Mouse (Mus musculus) spleen, postnatal 36 days (tissue): Measurements from ENCODE around the gene Peli2.

Experiments
- DNase-seq, 2 experiments: peaks; one replicate each; pipeline ENCODE4 v3.0.0; 2022; ENCODE audit warnings: low spot score in 2 of 2, mixed read lengths in 1 of 2

Peli2 gene

DNA sequence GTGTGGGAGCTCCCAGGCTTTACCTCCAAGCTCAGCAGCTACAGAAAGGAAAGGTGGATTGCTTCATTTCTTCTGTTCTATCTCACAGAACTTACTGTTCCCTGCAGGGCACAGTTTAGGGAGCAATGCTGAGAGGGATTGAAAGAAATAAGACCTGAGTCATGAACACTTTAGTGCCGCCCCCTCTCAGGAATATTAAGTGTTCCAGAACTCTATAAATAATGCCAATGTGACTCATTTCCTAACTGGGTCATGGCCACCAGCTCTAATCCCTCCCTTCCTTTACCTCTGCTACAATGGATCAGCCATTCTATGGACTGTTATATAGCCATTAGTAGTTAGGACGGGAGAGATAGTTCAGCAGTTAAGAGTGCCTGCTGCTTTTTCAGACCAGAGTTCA is 168.0 kb downstream of the Peli2 start:
- no peak for DNase-seq

DNA sequence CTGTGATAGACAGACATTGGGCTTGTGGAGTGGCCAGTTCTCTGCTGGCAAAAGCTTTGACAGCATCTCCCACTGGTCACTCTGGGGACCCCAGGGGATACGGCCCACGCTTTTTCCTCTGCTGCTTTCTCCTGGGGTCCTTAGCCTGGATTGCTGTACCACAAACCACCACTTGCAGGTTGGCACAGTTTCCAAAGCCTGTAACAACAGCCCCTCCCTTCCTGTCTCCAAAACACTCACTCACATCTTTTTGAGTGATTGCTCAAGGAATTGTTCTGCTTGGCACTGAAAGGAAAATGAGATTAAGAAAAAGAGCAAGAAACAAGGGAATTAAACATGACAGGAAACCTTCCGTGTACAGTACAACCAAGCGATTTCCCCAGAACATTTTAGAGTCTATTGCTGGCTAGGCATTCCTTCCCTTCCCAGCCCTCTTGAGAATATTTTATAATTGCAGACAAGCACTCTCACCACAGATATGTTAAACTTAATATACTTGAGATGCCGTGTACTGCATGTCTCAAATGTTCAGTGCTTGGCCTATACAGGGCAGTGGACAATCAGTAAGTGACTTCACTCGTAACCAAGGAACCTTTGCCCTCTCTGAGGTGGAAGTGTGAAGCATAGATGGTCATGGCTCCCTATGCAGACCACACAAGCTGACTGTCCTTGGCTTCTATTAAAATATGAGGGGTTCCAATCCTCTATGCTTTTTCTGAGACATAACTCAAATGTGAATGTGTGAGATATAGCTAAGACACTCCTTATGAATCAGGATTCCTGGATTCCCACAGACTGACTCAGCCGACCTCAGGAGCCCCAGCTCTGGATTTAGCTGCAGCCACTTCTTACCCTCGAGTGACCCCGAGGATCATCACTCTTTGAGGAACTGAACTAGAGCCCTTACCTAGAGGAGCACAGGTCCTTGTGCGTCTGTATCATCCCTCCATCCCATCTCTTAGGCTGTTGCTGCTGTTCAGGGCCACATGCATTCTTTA is 169.3 kb downstream of the Peli2 start:
- no peak for DNase-seq

- DNase-seq = no peak
Observed at GRCm38 (mm10) chr14:48293498-48293897, 172.9 kb downstream of the Peli2 start.

GRCm38 (mm10) chr14:48295410-48295809 is 174.8 kb downstream of the Peli2 start:
- DNase-seq = no peak

DNA sequence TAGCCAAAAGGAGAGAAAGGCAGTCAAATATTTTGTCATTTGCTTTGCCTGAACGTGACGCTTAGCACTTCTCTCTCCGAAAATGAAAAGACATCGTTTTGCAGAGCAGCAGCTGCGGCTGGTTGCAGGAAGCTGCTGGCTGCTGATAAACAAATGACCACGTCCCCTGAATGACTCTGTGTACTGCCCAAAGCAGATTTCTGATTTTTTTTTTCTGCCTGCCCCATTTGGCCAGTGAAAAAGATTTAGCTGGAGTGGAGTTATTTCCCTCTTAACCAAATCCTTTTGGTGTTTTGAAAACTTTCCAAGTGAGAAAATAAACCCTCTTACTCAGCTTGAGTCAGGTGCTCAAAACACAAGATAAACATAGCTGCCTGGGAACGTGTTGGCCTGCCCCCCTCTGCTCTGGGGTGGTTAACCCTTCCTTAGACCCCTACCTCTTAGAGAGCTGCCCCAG is 175.2 kb downstream of the Peli2 start:
- DNase-seq = no peak

- no peak for DNase-seq
Observed at GRCm38 (mm10) chr14:48296820-48297219, 176.2 kb downstream of the Peli2 start.

- no peak for DNase-seq
Observed at GRCm38 (mm10) chr14:48302471-48303186, 182.0 kb downstream of the Peli2 start.

DNA sequence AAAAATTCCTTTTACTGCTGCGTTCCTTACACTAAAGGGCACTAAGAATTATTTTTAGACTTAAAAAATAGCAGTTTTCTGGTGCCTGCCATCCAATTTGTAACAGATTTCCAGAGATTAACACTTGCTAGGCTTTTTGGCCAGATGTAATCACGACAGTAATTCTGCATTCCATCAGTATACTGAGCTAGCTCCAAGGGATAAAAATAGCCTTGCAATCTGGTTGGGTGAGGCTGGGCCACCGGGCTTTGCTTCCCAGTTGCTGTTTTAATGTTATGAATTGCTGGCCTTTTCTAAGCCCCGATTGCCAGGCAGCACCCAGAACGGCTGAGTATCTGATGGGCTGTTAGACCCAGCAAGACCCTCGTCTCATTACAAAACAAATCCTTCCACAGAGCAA is 182.6 kb downstream of the Peli2 start:
- no peak for DNase-seq

DNA sequence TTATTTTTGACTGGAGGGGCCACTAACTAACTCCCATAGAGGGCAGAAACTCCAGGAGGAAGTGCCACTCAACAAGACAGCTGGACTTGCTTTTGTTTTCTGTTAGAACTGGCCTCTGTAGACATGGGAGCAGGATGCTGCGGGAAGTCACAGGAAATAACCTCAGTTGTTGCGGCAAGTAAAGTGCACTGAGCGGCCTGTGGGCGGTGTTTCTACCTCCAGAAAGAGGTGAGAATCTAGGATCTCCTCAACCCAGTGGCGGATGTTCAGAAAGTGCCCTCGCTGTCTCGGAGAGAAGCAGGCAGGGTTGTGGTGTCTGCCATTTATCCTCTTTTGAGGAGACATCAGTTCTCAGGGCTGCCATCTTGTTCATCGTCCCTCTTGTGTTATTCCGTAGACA is 183.2 kb downstream of the Peli2 start:
- peak in 1 of 2 experiments; percentile 4 for DNase-seq

DNA sequence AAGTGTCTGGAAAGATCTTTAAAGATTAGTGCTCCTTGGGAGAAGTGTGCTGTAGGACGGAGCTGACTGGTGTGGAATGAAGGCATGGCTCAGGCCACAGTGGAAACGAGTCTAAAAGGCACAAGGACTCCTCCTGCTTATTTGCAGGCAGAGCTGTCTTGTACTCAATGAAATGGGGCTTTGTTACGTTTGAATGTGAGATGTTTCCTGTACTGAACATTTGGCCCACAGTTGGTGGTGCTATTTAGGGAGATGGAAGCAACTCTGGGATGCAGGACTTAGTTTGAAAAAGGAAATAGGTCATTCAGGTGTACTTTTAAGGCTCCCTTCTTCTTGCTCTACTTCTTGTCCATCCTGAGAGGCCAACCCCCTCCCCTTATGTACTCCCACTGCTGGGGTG is 192.6 kb downstream of the Peli2 start:
- DNase-seq = no peak

- no peak for DNase-seq
Observed at GRCm38 (mm10) chr14:48316396-48316795, 195.8 kb downstream of the Peli2 start.

GRCm38 (mm10) chr14:48323771-48324459 is 203.3 kb downstream of the Peli2 start:
- DNase-seq = no peak

- no peak for DNase-seq
Observed at GRCm38 (mm10) chr14:48324460-48324850, 203.8 kb downstream of the Peli2 start.

GRCm38 (mm10) chr14:48327746-48328145 is 207.1 kb downstream of the Peli2 start:
- DNase-seq = no peak

GRCm38 (mm10) chr14:48329716-48330365 is 209.2 kb downstream of the Peli2 start:
- no peak for DNase-seq
